ENCODE assay signal across 8 mouse cellular contexts in genomic region chr15:98145559-98146181, GRCm38 (mm10). TPM values are rescaled to one million over a fixed set of nuclear protein-coding genes. Genes with fewer than 3 reads are reported as not detected.
A peak's percentile ranks its signal among the peaks of the same experiment; 100 is the strongest.
DNase-seq lines count a peak whose midpoint lies in the region; ATAC-seq lines count a peak whose summit lies in the region.

No protein-coding gene starts in this region.

- peak overlapping the region; percentile 82 for H3K27ac ChIP-seq in hindbrain, embryonic 16.5 days (ENCODE audit: low read depth, low read length)
- peak overlapping the region; percentile 48 for H3K27ac ChIP-seq in macrophage

- H3K4me1 ChIP-seq in hindbrain, embryonic 16.5 days (ENCODE audit: control insufficient read depth, insufficient read depth, low read depth, low read length), result peaks cover 12% of the 10 kb centered on the region

- no peaks in the 10 kb centered on the region for H3K27me3 ChIP-seq in hindbrain, embryonic 16.5 days (replicated peaks; ENCODE audit: control insufficient read depth, insufficient read depth, low read length)

- peak; percentile 99 for ATAC-seq in hindbrain, embryonic 16.5 days

- H3K4me2 ChIP-seq in hindbrain, embryonic 16.5 days (ENCODE audit: low read length), result peak overlapping the region; percentile 71

- H3K36me3 ChIP-seq in hindbrain, embryonic 16.5 days (ENCODE audit: control insufficient read depth, insufficient read depth, low read length), result peaks cover 11% of the 10 kb centered on the region
- peaks cover 13% of the 10 kb centered on the region for H3K36me3 ChIP-seq in macrophage (ENCODE audit: inconsistent target)

- H3K9me3 ChIP-seq in hindbrain, embryonic 16.5 days (ENCODE audit: control insufficient read depth, low read length), result no peaks in the 10 kb centered on the region

- H3K4me3 ChIP-seq in hindbrain, embryonic 16.5 days (ENCODE audit: low read length), result peak overlapping the region; percentile 98
- peak overlapping the region; percentile 64; the same call in 1 of the 2 replicates for H3K4me3 ChIP-seq in macrophage (ENCODE audit: inconsistent target)

- peaks cover 31% of the 10 kb centered on the region for H3K79me2 ChIP-seq in macrophage (ENCODE audit: inconsistent target)

- peak overlapping the region; percentile 100 for H3K9ac ChIP-seq in hindbrain, embryonic 16.5 days (ENCODE audit: low read depth, low read length)

- peak; percentile 90 for DNase-seq in T-cell, adult 2 months (ENCODE audit: low spot score)
- peak; percentile 91 to 94 for DNase-seq in cerebellum, postnatal 36 days
- peak; percentile 92 to 96 for DNase-seq in frontal cortex, postnatal 36 days (ENCODE audit: low spot score in 2 of 2)
- peak; percentile 95 to 98 for DNase-seq in left cerebral cortex, adult 18-20 months (ENCODE audit: low spot score in 2 of 2)
- peak; percentile 96 for DNase-seq in right cerebral cortex, adult 18-20 months
- peak; percentile 68 for DNase-seq in urinary bladder, postnatal 10 days (ENCODE audit: low spot score)

- 1% methylated on average over 38 of the region's 38 CpGs for WGBS in hindbrain, embryonic 16.5 days
- WGBS in macrophage (ENCODE audit: missing documents), result 2% methylated on average over 38 of the region's 38 CpGs

RNA-seq across cellular contexts. Expression of gene Asb8, which starts 19.8 kb away (rescaled TPM):
- 61.0 and 64.4 TPM in 2 replicates for polyA plus RNA-seq in hindbrain, embryonic 16.5 days (2015; fragmentation: Nextera tagmentation; extraction: Ambion mirVana)
- 10 to 100 TPM; 49.5 to 53.6 TPM for total RNA-seq in left cerebral cortex, adult 18-20 months (2021)
- 10 to 100 TPM in 12 of 26 experiments, 1 to 10 TPM in 14; 1.1 to 19.4 (median 9.7) TPM for total RNA-seq in macrophage (2018; cell fraction: chromatin; rRNA removed)
- 10 to 100 TPM; 15.9 to 40.7 (median 33.0) TPM for total RNA-seq in macrophage (2018; cell fraction: cytosol; rRNA removed)
- 10 to 100 TPM in 21 of 26 experiments, 1 to 10 TPM in 5; 7.1 to 29.1 (median 15.3) TPM for total RNA-seq in macrophage (2018; cell fraction: nucleus; rRNA removed)
- 26.1 to 34.8 TPM (median 30.3 TPM) in 3 replicates for polyA plus RNA-seq in macrophage (2018)

RNA-seq across cellular contexts. Expression of gene Ccdc184, which starts 21.3 kb away (rescaled TPM):
- 130 and 139 TPM in 2 replicates for polyA plus RNA-seq in hindbrain, embryonic 16.5 days (2015; fragmentation: Nextera tagmentation; extraction: Ambion mirVana)
- total RNA-seq in left cerebral cortex, adult 18-20 months (2021), result 10 to 100 TPM; 22.5 to 23.2 TPM
- total RNA-seq in macrophage (2018; cell fraction: chromatin; rRNA removed), result not detected
- total RNA-seq in macrophage (2018; cell fraction: cytosol; rRNA removed), result under 1 TPM in 1 of 26 experiments, not detected in 25; 0.11 TPM
- not detected for total RNA-seq in macrophage (2018; cell fraction: nucleus; rRNA removed)
- not detected in 3 replicates for polyA plus RNA-seq in macrophage (2018)

RNA-seq across cellular contexts. Expression of gene Olfr288, which starts 49.7 kb away (rescaled TPM):
- not detected in 2 replicates for polyA plus RNA-seq in hindbrain, embryonic 16.5 days (2015; fragmentation: Nextera tagmentation; extraction: Ambion mirVana)
- not detected for total RNA-seq in left cerebral cortex, adult 18-20 months (2021)
- not detected for total RNA-seq in macrophage (2018; cell fraction: chromatin; rRNA removed)
- total RNA-seq in macrophage (2018; cell fraction: cytosol; rRNA removed), result not detected
- not detected for total RNA-seq in macrophage (2018; cell fraction: nucleus; rRNA removed)
- not detected in 3 replicates for polyA plus RNA-seq in macrophage (2018)

RNA-seq across cellular contexts. Expression of gene Senp1, which starts 52.1 kb away (rescaled TPM):
- 17.3 and 18.9 TPM in 2 replicates for polyA plus RNA-seq in hindbrain, embryonic 16.5 days (2015; fragmentation: Nextera tagmentation; extraction: Ambion mirVana)
- 10 to 100 TPM; 11.7 to 11.8 TPM for total RNA-seq in left cerebral cortex, adult 18-20 months (2021)
- 100 to 1,000 TPM in 23 of 26 experiments, 10 to 100 TPM in 3; 91.1 to 162 (median 121) TPM for total RNA-seq in macrophage (2018; cell fraction: chromatin; rRNA removed)
- total RNA-seq in macrophage (2018; cell fraction: cytosol; rRNA removed), result 10 to 100 TPM; 10.9 to 17.2 (median 12.6) TPM
- total RNA-seq in macrophage (2018; cell fraction: nucleus; rRNA removed), result 100 to 1,000 TPM in 1 of 26 experiments, 10 to 100 TPM in 25; 47.7 to 111 (median 65.2) TPM
- polyA plus RNA-seq in macrophage (2018), result 11.1 to 14.4 TPM (median 13.4 TPM) in 3 replicates

RNA-seq across cellular contexts. Expression of gene Pfkm, which starts 53.3 kb away (rescaled TPM):
- 99.4 and 106 TPM in 2 replicates for polyA plus RNA-seq in hindbrain, embryonic 16.5 days (2015; fragmentation: Nextera tagmentation; extraction: Ambion mirVana)
- 100 to 1,000 TPM; 399 to 431 TPM for total RNA-seq in left cerebral cortex, adult 18-20 months (2021)
- 10 to 100 TPM in 14 of 26 experiments, 1 to 10 TPM in 12; 3.8 to 16.4 (median 10.3) TPM for total RNA-seq in macrophage (2018; cell fraction: chromatin; rRNA removed)
- 1 to 10 TPM; 4.2 to 8.3 (median 6.2) TPM for total RNA-seq in macrophage (2018; cell fraction: cytosol; rRNA removed)
- total RNA-seq in macrophage (2018; cell fraction: nucleus; rRNA removed), result 10 to 100 TPM in 4 of 26 experiments, 1 to 10 TPM in 22; 3.2 to 13.5 (median 7.2) TPM
- 4.4 to 6.7 TPM (median 5.4 TPM) in 3 replicates for polyA plus RNA-seq in macrophage (2018)

Comparison
In these comparisons a context has a peak if more than half of its experiments do, and no peak if none do; other contexts are left out.
1. Peak in every context shown above with its lines: DNase-seq, ATAC-seq, H3K4me3 ChIP-seq and H3K27ac ChIP-seq.
2. RNA of gene Ccdc184, which starts 21.3 kb away (polyA plus RNA-seq): 130 to 139 TPM in hindbrain, embryonic 16.5 days; not detected in macrophage; every median in the first group is over 100 times any median in the second.